Mouse (Mus musculus): ENCODE measurements around the gene Sycn. TPM values are rescaled to one million over a fixed set of nuclear protein-coding genes. Genes with fewer than 3 reads are reported as not detected.

Sycn gene
- polyA plus RNA-seq, 1 experiment = not detected

GRCm38 (mm10) chr7:28558486-28558885 lies 17.8 kb downstream of the Sycn start:
- DNase-seq (ENCODE audit: low spot score) = no peak

- DNase-seq (ENCODE audit: low spot score) = no peak
These were observed 20.2 kb downstream of the Sycn start for GRCm38 (mm10) chr7:28560856-28561255.

- no peak for DNase-seq (ENCODE audit: low spot score)
These were observed 21.3 kb downstream of the Sycn start for GRCm38 (mm10) chr7:28561967-28562366.

- no peak for DNase-seq (ENCODE audit: low spot score)
These were observed 21.7 kb downstream of the Sycn start for GRCm38 (mm10) chr7:28562371-28562770.

- DNase-seq (ENCODE audit: low spot score) = no peak
These were observed 22.3 kb downstream of the Sycn start for GRCm38 (mm10) chr7:28562951-28563350.

- no peak for DNase-seq (ENCODE audit: low spot score)
These were observed 24.7 kb downstream of the Sycn start for GRCm38 (mm10) chr7:28565407-28565806.

GRCm38 (mm10) chr7:28567539-28567938 lies 26.9 kb downstream of the Sycn start:
- no peak for DNase-seq (ENCODE audit: low spot score)

- DNase-seq (ENCODE audit: low spot score) = no peak
These were observed 27.6 kb downstream of the Sycn start for GRCm38 (mm10) chr7:28568253-28568652.

- peak; percentile 95 for DNase-seq (ENCODE audit: low spot score)
These were observed 29.8 kb downstream of the Sycn start for GRCm38 (mm10) chr7:28570291-28570981.

- DNase-seq (ENCODE audit: low spot score) = no peak
These were observed 30.4 kb downstream of the Sycn start for GRCm38 (mm10) chr7:28570982-28571682.

GRCm38 (mm10) chr7:28572689-28573088 lies 32.0 kb downstream of the Sycn start:
- no peak for DNase-seq (ENCODE audit: low spot score)

GRCm38 (mm10) chr7:28573236-28573635 lies 32.6 kb downstream of the Sycn start:
- DNase-seq (ENCODE audit: low spot score) = no peak

- DNase-seq (ENCODE audit: low spot score) = no peak
These were observed 34.9 kb downstream of the Sycn start for GRCm38 (mm10) chr7:28575597-28575996.

- DNase-seq (ENCODE audit: low spot score) = peak; percentile 55
These were observed 35.7 kb downstream of the Sycn start for GRCm38 (mm10) chr7:28576271-28576914.

- DNase-seq (ENCODE audit: low spot score) = no peak
These were observed 37.3 kb downstream of the Sycn start for GRCm38 (mm10) chr7:28577826-28578542.

GRCm38 (mm10) chr7:28578543-28579053 lies 37.9 kb downstream of the Sycn start:
- DNase-seq (ENCODE audit: low spot score) = no peak

- DNase-seq (ENCODE audit: low spot score) = no peak
These were observed 39.1 kb downstream of the Sycn start for GRCm38 (mm10) chr7:28579826-28580225.

- DNase-seq (ENCODE audit: low spot score) = no peak
These were observed 41.0 kb downstream of the Sycn start for GRCm38 (mm10) chr7:28581721-28582120.

GRCm38 (mm10) chr7:28582841-28583240 lies 42.2 kb downstream of the Sycn start:
- no peak for DNase-seq (ENCODE audit: low spot score)

GRCm38 (mm10) chr7:28583570-28584344 lies 43.1 kb downstream of the Sycn start:
- no peak for DNase-seq (ENCODE audit: low spot score)

GRCm38 (mm10) chr7:28584468-28584867 lies 43.8 kb downstream of the Sycn start:
- DNase-seq (ENCODE audit: low spot score) = no peak

Data from urinary bladder, adult 2 months (tissue).